Mouse (Mus musculus) fat pad, adult 2 months (tissue): ENCODE results near the gene Klk1b11.
"Not testable (repeated sequence)": the region's sequence is repeated elsewhere in the genome, so short reads cannot be mapped to it uniquely, and the experiment has no call there.

ENCODE experiments used
- DNase-seq: peaks from one replicate; pipeline ENCODE4 v3.0.0-alpha.2; 2011; ENCODE audit warnings: low read depth, low spot score; ENCODE audit errors: extremely low read depth

Klk1b11 gene

DNA sequence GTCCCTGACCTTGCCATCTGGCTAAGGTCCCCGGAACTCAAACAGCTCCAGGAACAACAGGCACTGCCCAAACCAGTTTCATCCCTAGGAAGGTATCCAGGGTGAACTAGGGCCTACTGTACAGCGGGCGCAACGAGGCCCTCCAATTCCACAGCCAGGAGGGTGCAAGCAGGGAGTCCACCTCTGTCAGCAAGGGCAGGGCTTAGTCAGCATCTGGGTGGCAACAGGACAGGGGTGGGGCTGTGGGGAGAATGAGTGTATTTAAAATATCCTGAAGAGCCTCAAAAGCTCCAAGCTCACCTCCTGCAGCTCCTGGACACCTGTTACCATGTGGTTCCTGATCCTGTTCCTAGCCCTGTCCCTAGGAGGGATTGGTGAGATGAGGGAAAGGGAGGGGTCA, at the start of gene Klk1b11:
Klk1b11 (plus strand) TSS at position 301 of the 400 bp plus-strand sequence.
- DNase-seq: not testable (repeated sequence)

DNA sequence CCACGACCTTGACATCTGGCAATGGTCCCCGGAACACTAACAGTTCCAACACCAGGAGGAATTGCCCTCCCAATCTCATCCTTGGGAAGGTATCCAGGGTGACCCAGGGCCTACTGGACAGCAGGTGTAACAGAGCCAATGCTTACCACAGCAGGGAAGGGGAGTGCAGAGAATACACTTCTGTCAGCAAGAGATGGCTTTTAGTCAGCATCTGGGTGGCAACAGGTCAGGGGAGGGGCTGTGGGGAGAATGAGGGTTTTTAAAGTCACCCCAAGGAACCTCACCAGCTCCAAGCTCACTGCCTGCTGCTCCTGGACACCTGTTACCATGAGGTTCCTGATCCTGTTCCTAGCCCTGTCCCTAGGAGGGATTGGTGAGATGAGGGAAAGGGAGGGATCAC, 45.3 kb upstream of the Klk1b11 start, which contains the start of gene Klk1b8:
Klk1b8 (plus strand) TSS at position 301 of the 400 bp plus-strand sequence.
- no peak for DNase-seq

DNA sequence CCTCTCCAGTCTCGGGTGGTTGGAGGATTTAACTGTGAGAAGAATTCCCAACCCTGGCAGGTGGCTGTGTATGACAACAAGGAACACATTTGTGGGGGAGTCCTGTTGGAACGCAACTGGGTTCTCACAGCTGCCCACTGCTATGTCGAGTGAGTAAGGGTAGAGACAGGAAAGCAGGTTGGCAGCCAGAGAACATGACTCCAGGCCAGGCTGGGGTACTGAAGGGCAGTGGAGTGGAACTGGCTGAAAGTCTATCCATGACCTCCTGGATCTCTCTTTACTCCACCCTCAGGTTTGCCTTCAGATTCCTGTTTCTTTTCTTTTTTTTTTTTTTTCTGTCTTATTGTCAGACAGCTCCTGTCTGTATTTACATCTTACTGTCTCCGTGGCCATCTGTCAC, 43.0 kb upstream of the Klk1b11 start:
- no peak for DNase-seq

DNA sequence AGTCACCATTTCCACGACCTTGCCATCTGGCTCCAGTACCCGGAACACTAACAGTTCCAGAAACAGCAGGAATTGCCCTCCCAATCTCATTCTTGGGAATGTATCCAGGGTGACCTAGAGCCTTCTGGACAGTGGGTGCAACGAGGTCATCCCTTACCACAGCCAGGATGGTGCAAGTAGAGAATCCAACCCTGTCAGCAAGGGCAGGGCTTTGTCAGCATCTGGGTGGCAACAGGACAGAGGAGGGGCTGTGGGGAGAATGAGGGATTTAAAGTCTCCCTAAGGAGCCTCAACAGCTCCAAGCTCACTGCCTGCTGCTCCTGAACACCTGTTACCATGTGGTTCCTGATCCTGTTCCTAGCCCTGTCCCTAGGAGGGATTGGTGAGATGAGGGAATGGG, 29.2 kb upstream of the Klk1b11 start, which contains the start of gene Klk1b1:
Klk1b1 (plus strand) TSS at position 301 of the 400 bp plus-strand sequence.
- DNase-seq: no peak

DNA sequence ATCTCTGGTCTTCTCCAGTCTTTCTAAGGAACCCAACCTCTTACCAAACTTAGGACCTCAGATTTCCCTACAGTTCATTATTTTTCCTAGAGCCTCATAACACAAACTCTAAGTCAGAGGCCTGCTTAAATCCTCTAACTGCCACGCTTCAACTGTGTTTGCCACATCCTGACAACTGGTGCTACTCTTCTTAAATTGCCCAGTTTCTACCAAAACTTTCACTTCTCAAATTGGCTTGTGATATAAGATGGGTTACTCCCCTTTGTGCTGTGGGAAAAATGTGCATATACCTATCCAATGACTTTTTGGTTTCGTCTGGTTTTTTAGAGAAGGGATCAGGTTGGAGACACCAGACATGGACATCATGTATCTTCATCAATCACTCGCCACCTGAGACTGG, 28.6 kb upstream of the Klk1b11 start:
- no peak for DNase-seq

DNA sequence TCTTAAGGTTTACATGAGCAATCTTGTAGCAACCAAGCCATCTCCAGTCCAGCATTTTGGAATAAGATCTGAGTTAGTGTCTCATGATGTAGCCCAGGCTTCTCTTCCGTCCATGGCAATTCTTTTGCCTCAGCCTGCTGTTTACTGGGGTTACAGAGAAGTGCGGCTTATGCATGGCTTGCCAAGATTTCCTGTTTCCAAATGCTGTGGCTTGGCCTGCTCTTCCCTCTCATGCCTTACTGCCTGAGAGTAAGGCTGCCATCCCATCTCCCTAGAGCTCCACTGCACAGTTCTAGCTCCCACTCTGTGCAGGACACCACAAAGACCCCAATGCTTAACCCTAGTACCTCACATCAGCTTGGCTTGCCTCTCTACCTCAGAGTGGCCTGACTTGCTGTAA, 28.1 kb upstream of the Klk1b11 start:
- no peak for DNase-seq

DNA sequence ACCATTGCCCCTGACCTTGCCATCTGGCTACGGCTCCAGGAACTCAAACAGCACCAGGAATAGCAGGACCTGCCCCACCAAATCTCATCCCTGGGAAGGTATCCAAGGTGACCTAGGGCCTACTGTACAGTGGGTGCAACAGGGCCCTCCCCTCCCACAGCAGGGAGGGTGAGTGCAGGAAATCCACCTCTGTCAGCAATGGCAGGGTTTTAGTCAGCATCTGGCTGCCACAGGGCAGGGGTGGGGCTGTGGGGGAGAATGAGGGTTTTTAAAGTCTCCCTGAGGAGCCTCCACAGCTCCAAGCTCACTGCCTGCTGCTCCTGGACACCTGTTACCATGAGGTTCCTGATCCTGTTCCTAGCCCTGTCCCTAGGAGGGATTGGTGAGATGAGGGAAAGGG, 19.9 kb upstream of the Klk1b11 start, which contains the start of gene Klk1b9:
Klk1b9 (plus strand) TSS at position 301 of the 400 bp plus-strand sequence.
- DNase-seq: not testable (repeated sequence)

DNA sequence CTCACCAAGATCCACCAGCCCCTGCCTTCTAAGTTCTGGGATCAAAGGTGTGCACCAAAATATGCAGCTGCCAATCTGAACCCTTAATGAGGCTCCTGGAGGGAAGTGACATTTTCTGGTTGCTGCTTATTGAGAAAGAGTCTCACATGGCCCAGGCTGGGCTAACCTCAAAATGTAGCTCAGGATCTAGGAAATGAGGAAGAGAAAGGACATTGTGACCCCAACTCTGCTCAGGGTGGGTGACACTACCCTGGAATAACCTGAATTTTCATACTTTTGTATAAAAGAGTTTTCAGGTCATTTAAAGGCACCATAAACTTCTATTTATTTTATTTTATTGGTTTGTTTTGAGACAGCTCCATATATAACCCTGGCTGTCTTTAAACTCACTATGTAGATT, 10.0 kb upstream of the Klk1b11 start:
- no peak for DNase-seq

DNA sequence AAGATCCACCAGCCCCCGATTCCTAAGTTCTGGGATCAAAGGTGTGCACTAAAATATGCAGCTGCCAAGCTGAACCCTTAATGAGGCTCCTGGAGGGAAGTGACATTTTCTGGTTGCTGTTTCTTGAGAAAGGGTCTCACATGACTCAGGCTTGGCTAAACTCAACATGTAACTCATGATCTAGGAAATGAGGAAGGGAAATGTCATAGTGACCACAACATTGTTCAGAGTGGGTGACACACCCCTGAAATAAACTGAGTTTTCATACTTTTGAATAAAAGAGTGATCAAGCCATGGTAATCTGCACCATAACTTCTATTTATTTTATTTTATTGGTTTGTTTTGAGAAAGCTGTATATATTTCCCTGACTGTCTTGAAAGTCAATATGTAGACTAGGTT, 856 bp upstream of the Klk1b11 start:
- not testable (repeated sequence) for DNase-seq

DNA sequence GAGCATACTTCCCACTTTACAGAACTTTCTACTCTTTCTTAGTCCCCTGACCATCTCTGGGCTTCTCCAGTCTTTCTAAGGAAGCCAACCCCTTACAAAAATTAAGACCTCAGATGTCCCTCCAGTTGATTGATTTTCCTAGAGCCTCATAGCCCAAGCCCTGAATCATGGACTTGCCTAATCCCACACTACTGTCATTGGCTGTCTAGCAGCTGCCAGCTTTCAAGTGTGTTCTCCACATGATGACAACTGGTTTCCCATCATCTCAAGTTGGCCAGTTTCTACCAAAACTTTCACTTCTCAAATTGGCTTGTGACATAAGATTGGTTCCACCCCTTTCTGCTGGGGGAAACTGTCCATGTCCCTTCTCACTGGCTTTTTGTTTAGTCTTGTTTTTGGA, 9.2 kb downstream of the Klk1b11 start:
- no peak for DNase-seq

DNA sequence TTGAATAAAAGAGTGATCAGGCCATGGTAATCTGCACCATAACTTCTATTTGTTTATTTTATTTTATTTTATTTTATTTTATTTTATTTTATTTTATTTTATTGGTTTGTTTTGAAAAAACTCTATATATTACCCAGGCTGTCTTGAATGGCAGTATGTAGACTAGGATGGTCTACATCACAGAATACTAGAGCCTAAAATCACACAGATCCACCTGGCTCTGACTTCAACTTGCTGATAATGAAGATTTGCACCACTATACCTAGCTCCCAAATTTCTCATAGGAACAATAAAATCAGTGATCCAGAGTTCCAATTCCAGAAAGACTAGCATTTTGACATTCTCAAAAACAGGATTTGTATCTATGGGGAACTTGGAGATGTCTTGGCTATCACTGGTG, 16.2 kb downstream of the Klk1b11 start, which contains the start of gene Klk1b26:
Klk1b26 (plus strand) TSS at position 301 of the 400 bp plus-strand sequence.
- DNase-seq: not testable (repeated sequence)

DNA sequence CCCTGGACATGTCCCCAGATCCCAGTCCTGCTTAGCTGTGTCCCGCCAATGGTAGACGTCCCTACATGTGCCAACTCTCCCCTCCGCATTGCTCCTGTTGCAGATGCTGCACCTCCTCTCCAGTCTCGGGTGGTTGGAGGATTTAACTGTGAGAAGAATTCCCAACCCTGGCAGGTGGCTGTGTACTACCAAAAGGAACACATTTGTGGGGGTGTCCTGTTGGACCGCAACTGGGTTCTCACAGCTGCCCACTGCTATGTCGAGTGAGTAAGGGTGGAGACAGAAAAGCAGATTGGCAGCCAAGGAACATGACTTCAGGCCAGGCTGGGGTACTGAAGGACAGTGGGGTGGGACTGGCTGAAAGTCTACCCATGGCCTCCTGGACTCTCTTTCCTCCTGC, 19.0 kb downstream of the Klk1b11 start:
- not testable (repeated sequence) for DNase-seq

DNA sequence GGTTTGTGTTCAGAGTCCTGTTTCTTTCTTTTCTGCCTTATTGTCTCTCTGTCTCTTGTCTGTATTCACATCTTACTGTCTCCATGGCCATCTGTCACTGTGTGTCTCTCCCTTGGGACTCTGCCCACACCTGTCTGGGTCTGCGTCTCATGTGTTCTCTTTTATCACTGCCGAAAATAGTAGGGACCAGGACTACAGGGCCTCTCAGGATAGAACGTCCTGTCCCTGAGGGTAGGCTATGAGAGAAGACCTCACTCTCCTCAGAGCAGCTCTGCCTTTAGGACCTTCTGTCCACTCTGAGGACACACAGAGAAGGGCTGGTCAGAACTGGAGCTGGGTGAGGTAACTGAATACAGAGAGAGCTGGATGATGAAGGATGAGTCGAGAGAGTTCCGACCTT, 19.4 kb downstream of the Klk1b11 start:
- no peak for DNase-seq
